Mouse (Mus musculus): ENCODE measurements at regions not wholly inside any gene's neighbourhood (a gene's known extent, or its start where the extent isn't known, plus 50 kb on each side); places are given as distances from the start of the nearest gene placed in this dataset.
"Not testable (repeated sequence)": the region's sequence is repeated elsewhere in the genome, so short reads cannot be mapped to it uniquely, and the experiment has no call there.

- DNase-seq (ENCODE audit: low spot score), result no peak
Observed at GRCm38 (mm10) chr7:73688451-73688850, 51.7 kb upstream of the Fam174b start.

- not testable (repeated sequence) for DNase-seq (ENCODE audit: low spot score)
Observed at GRCm38 (mm10) chr7:73686245-73686644, 53.9 kb upstream of the Fam174b start.

- no peak for DNase-seq (ENCODE audit: low spot score)
Observed at GRCm38 (mm10) chr7:73682756-73683155, 57.3 kb upstream of the Fam174b start.

GRCm38 (mm10) chr7:73670598-73670997, 69.5 kb upstream of the Fam174b start:
- no peak for DNase-seq (ENCODE audit: low spot score)

GRCm38 (mm10) chr7:73668791-73669190, 71.3 kb upstream of the Fam174b start:
- DNase-seq (ENCODE audit: low spot score), result no peak

- DNase-seq (ENCODE audit: low spot score), result no peak
Observed at GRCm38 (mm10) chr7:73666921-73667675, 73.0 kb upstream of the Fam174b start.

- no peak for DNase-seq (ENCODE audit: low spot score)
Observed at GRCm38 (mm10) chr7:73664962-73665361, 75.1 kb upstream of the Fam174b start.

GRCm38 (mm10) chr7:73662536-73662935, 77.6 kb upstream of the Fam174b start:
- no peak for DNase-seq (ENCODE audit: low spot score)

GRCm38 (mm10) chr7:73661901-73662300, 78.2 kb upstream of the Fam174b start:
- no peak for DNase-seq (ENCODE audit: low spot score)

- DNase-seq (ENCODE audit: low spot score), result no peak
Observed at GRCm38 (mm10) chr7:73659551-73659950, 80.6 kb upstream of the Fam174b start.

GRCm38 (mm10) chr7:73657283-73657682, 82.8 kb upstream of the Fam174b start:
- DNase-seq (ENCODE audit: low spot score), result no peak

- DNase-seq (ENCODE audit: low spot score), result not testable (repeated sequence)
Observed at GRCm38 (mm10) chr7:73656424-73656795, 83.7 kb upstream of the Fam174b start.

GRCm38 (mm10) chr7:73655787-73656423, 84.2 kb upstream of the Fam174b start:
- peak; percentile 39 for DNase-seq (ENCODE audit: low spot score)

GRCm38 (mm10) chr7:73654193-73654871, 85.8 kb upstream of the Fam174b start:
- no peak for DNase-seq (ENCODE audit: low spot score)

- no peak for DNase-seq (ENCODE audit: low spot score)
Observed at GRCm38 (mm10) chr7:73650909-73651308, 89.2 kb upstream of the Fam174b start.

GRCm38 (mm10) chr7:73648010-73648409, 92.1 kb upstream of the Fam174b start:
- DNase-seq (ENCODE audit: low spot score), result peak; percentile 65

GRCm38 (mm10) chr7:73647140-73647539, 93.0 kb upstream of the Fam174b start:
- DNase-seq (ENCODE audit: low spot score), result no peak

- DNase-seq (ENCODE audit: low spot score), result no peak
Observed at GRCm38 (mm10) chr7:73646711-73647110, 93.4 kb upstream of the Fam174b start.

GRCm38 (mm10) chr7:73644362-73644904, 95.7 kb upstream of the Fam174b start:
- no peak for DNase-seq (ENCODE audit: low spot score)

- DNase-seq (ENCODE audit: low spot score), result no peak
Observed at GRCm38 (mm10) chr7:73643993-73644335, 96.1 kb upstream of the Fam174b start.

GRCm38 (mm10) chr7:73643306-73643992, 96.7 kb upstream of the Fam174b start:
- no peak for DNase-seq (ENCODE audit: low spot score)

- DNase-seq (ENCODE audit: low spot score), result no peak
Observed at GRCm38 (mm10) chr7:73640194-73640593, 98.6 kb upstream of the Chd2 start.

- no peak for DNase-seq (ENCODE audit: low spot score)
Observed at GRCm38 (mm10) chr7:73637810-73638125, 96.1 kb upstream of the Chd2 start.
